Mouse (Mus musculus): Measurements from ENCODE around the gene Lrrc28. TPM values are rescaled to one million over a fixed set of nuclear protein-coding genes. Genes with fewer than 3 reads are reported as not detected.

Gene Lrrc28
- total RNA-seq, 2 experiments from 2014 or later, result 17.5 to 19.6 TPM

GRCm38 (mm10) chr7:67593902-67594301, 51.2 kb downstream of the Lrrc28 start:
- no peak for DNase-seq

GRCm38 (mm10) chr7:67592670-67593069, 52.4 kb downstream of the Lrrc28 start:
- DNase-seq, result no peak

GRCm38 (mm10) chr7:67588743-67589142, 56.3 kb downstream of the Lrrc28 start:
- no peak for DNase-seq

GRCm38 (mm10) chr7:67586479-67586878, 58.6 kb downstream of the Lrrc28 start:
- no peak for DNase-seq

- DNase-seq, result no peak
These were observed 61.2 kb downstream of the Lrrc28 start for GRCm38 (mm10) chr7:67583852-67584251.

GRCm38 (mm10) chr7:67578783-67579482, 66.1 kb downstream of the Lrrc28 start:
- no peak for DNase-seq

GRCm38 (mm10) chr7:67578044-67578443, 67.0 kb downstream of the Lrrc28 start:
- no peak for DNase-seq

- DNase-seq, result peak in 1 of 2 experiments; percentile 40
These were observed 78.4 kb downstream of the Lrrc28 start for GRCm38 (mm10) chr7:67566510-67567237.

- DNase-seq, result no peak
These were observed 79.9 kb downstream of the Lrrc28 start for GRCm38 (mm10) chr7:67565132-67565531.

GRCm38 (mm10) chr7:67562176-67562575, 82.9 kb downstream of the Lrrc28 start:
- DNase-seq, result peak; percentile 61 to 72

GRCm38 (mm10) chr7:67559486-67559885, 85.6 kb downstream of the Lrrc28 start:
- DNase-seq, result no peak

GRCm38 (mm10) chr7:67558230-67558629, 86.8 kb downstream of the Lrrc28 start:
- DNase-seq, result no peak

GRCm38 (mm10) chr7:67554863-67555262, 90.2 kb downstream of the Lrrc28 start:
- DNase-seq, result no peak

- no peak for DNase-seq
These were observed 93.8 kb downstream of the Lrrc28 start for GRCm38 (mm10) chr7:67551242-67551641.

GRCm38 (mm10) chr7:67549073-67549561, 96.0 kb downstream of the Lrrc28 start:
- peak; percentile 84 to 89 for DNase-seq

GRCm38 (mm10) chr7:67548599-67549041, 96.4 kb downstream of the Lrrc28 start:
- no peak for DNase-seq

GRCm38 (mm10) chr7:67546282-67546681, 98.8 kb downstream of the Lrrc28 start:
- no peak for DNase-seq

- no peak for DNase-seq
These were observed 100.5 kb downstream of the Lrrc28 start for GRCm38 (mm10) chr7:67544586-67544985.

GRCm38 (mm10) chr7:67543641-67544040, 101.4 kb downstream of the Lrrc28 start:
- DNase-seq, result no peak

GRCm38 (mm10) chr7:67536588-67537372, 108.3 kb downstream of the Lrrc28 start:
- DNase-seq, result peak; percentile 56 to 69

- no peak for DNase-seq
These were observed 109.1 kb downstream of the Lrrc28 start for GRCm38 (mm10) chr7:67535941-67536340.

- no peak for DNase-seq
These were observed 114.1 kb downstream of the Lrrc28 start for GRCm38 (mm10) chr7:67530981-67531380.

Measured in adrenal gland, postnatal 36 days (tissue).